Mouse (Mus musculus): Measurements from ENCODE around the gene Smg8. TPM values are rescaled to one million over a fixed set of nuclear protein-coding genes. Genes with fewer than 3 reads are reported as not detected.
"Not testable (repeated sequence)": the region's sequence is repeated elsewhere in the genome, so short reads cannot be mapped to it uniquely, and the experiment has no call there.

The Smg8 gene
- total and polyA plus RNA-seq, 3 experiments: 5.7 to 21.8 (median 20.5) TPM

GRCm38 (mm10) chr11:87056286-87056685 is 30.3 kb downstream of the Smg8 start:
- Histone ChIP-seq H3K36me3 (replicated peaks) (no peaks in the 10 kb centered on the region), H3K9me3 (replicated peaks) (no peaks in the 10 kb centered on the region), H3K27me3 (ENCODE audit: insufficient read depth, low read length) (peaks cover 3% of the 10 kb centered on the region; the same call in 1 of the 2 replicates), H3K4me3 (ENCODE audit: low read depth, low read length) (no peak overlapping the region), H3K4me1 (ENCODE audit: insufficient read depth, low read depth, low read length) (no peaks in the 10 kb centered on the region)
- no peak for TF ChIP-seq CTCF (IDR thresholded peaks at IDR 0.05; ENCODE audit: low read depth, low read length)
- TF ChIP-seq POLR2AphosphoS5 (IDR thresholded peaks at IDR 0.05; ENCODE audit: insufficient replicate concordance, low read depth, low read length): no peak
- no peak for TF ChIP-seq GATA1 (IDR thresholded peaks at IDR 0.05; ENCODE audit: borderline replicate concordance, low read length)
- TF ChIP-seq GATA2 (IDR thresholded peaks at IDR 0.05; ENCODE audit: borderline replicate concordance, low read depth, low read length): no peak
- no peak for TF ChIP-seq TAL1 (conservative IDR thresholded peaks at IDR 0.05; ENCODE audit: low read depth, low read length)
- no peak for DNase-seq (ENCODE audit: low spot score)
- no peak for ATAC-seq (ENCODE audit: extremely low read depth, insufficient number of reproducible peaks, low FRiP score, poor library complexity, severe bottlenecking)

- not testable (repeated sequence) for DNase-seq (ENCODE audit: low spot score)
Observed at GRCm38 (mm10) chr11:87048900-87049299, 37.7 kb downstream of the Smg8 start.

DNA sequence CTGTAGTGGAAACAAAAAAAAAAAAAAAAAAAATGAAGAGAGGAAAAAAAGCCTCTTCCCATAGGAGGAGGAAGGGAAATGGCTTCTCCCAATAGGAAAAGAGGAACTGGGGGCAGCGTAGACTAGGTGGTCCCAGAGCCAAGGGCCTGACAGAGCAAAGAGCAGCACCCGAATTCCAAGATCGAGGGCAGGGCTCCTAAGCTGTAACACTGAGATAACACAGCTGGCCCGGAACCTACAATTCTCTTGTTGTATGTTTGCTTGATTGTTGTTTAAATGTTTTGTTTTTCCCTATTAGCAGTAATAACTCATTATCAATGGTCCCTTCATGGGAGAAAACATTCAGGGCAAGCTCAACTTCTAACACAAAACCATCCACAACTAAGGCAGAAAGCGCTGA is 39.6 kb downstream of the Smg8 start:
- ATAC-seq (ENCODE audit: extremely low read depth, insufficient number of reproducible peaks, low FRiP score, poor library complexity, severe bottlenecking) (no peak), DNase-seq (ENCODE audit: low spot score) (no peak)
- no peak overlapping the region for H3K4me3 ChIP-seq (ENCODE audit: low read depth, low read length)
- no peaks in the 10 kb centered on the region for H3K36me3 ChIP-seq (replicated peaks)
- peaks cover under 1% of the 10 kb centered on the region; the same call in 1 of the 2 replicates for H3K27me3 ChIP-seq (ENCODE audit: insufficient read depth, low read length)
- TF ChIP-seq TAL1 (conservative IDR thresholded peaks at IDR 0.05; ENCODE audit: low read depth, low read length) (peak; percentile 57), GATA1 (IDR thresholded peaks at IDR 0.05; ENCODE audit: borderline replicate concordance, low read length) (no peak), CTCF (IDR thresholded peaks at IDR 0.05; ENCODE audit: low read depth, low read length) (no peak), POLR2AphosphoS5 (IDR thresholded peaks at IDR 0.05; ENCODE audit: insufficient replicate concordance, low read depth, low read length) (no peak), GATA2 (IDR thresholded peaks at IDR 0.05; ENCODE audit: borderline replicate concordance, low read depth, low read length) (no peak)
- H3K4me1 ChIP-seq (ENCODE audit: insufficient read depth, low read depth, low read length): peaks cover 21% of the 10 kb centered on the region
- H3K9me3 ChIP-seq (replicated peaks): no peaks in the 10 kb centered on the region

More at GRCm38 (mm10) chr11:87048900-87049299, 37.7 kb downstream of the Smg8 start:
- not testable (repeated sequence) for ATAC-seq (ENCODE audit: extremely low read depth, insufficient number of reproducible peaks, low FRiP score, poor library complexity, severe bottlenecking); H3K27me3 ChIP-seq (ENCODE audit: insufficient read depth, low read length); H3K9me3 ChIP-seq (replicated peaks); H3K4me3 ChIP-seq (ENCODE audit: low read depth, low read length); H3K36me3 ChIP-seq (replicated peaks)
- H3K4me1 ChIP-seq (ENCODE audit: insufficient read depth, low read depth, low read length): peaks cover 21% of the 10 kb centered on the region

GRCm38 (mm10) chr11:87043052-87043451 is 43.5 kb downstream of the Smg8 start:
- no peaks in the 10 kb centered on the region for H3K36me3 ChIP-seq (replicated peaks)
- peaks cover 19% of the 10 kb centered on the region for H3K4me1 ChIP-seq (ENCODE audit: insufficient read depth, low read depth, low read length)
- TF ChIP-seq CTCF (IDR thresholded peaks at IDR 0.05; ENCODE audit: low read depth, low read length) (no peak), GATA1 (IDR thresholded peaks at IDR 0.05; ENCODE audit: borderline replicate concordance, low read length) (no peak), TAL1 (conservative IDR thresholded peaks at IDR 0.05; ENCODE audit: low read depth, low read length) (no peak), GATA2 (IDR thresholded peaks at IDR 0.05; ENCODE audit: borderline replicate concordance, low read depth, low read length) (no peak), POLR2AphosphoS5 (IDR thresholded peaks at IDR 0.05; ENCODE audit: insufficient replicate concordance, low read depth, low read length) (no peak)
- H3K9me3 ChIP-seq (replicated peaks): no peaks in the 10 kb centered on the region
- no peak overlapping the region for H3K4me3 ChIP-seq (ENCODE audit: low read depth, low read length)
- no peak for ATAC-seq (ENCODE audit: extremely low read depth, insufficient number of reproducible peaks, low FRiP score, poor library complexity, severe bottlenecking)
- no peak for DNase-seq (ENCODE audit: low spot score)
- no peaks in the 10 kb centered on the region for H3K27me3 ChIP-seq (ENCODE audit: insufficient read depth, low read length)

GRCm38 (mm10) chr11:87039307-87039963 is 47.1 kb downstream of the Smg8 start:
- H3K27me3 ChIP-seq (ENCODE audit: insufficient read depth, low read length): no peaks in the 10 kb centered on the region
- H3K4me1 ChIP-seq (ENCODE audit: insufficient read depth, low read depth, low read length): no peaks in the 10 kb centered on the region; the same call in 1 of the 2 replicates
- no peaks in the 10 kb centered on the region for H3K36me3 ChIP-seq (replicated peaks)
- H3K9me3 ChIP-seq (replicated peaks): no peaks in the 10 kb centered on the region
- DNase-seq (ENCODE audit: low spot score) (no peak), ATAC-seq (ENCODE audit: extremely low read depth, insufficient number of reproducible peaks, low FRiP score, poor library complexity, severe bottlenecking) (no peak)
- TF ChIP-seq GATA1 (IDR thresholded peaks at IDR 0.05; ENCODE audit: borderline replicate concordance, low read length): no peak
- no peak for TF ChIP-seq TAL1 (conservative IDR thresholded peaks at IDR 0.05; ENCODE audit: low read depth, low read length)
- no peak for TF ChIP-seq GATA2 (IDR thresholded peaks at IDR 0.05; ENCODE audit: borderline replicate concordance, low read depth, low read length)
- TF ChIP-seq POLR2AphosphoS5 (IDR thresholded peaks at IDR 0.05; ENCODE audit: insufficient replicate concordance, low read depth, low read length): no peak
- no peak for TF ChIP-seq CTCF (IDR thresholded peaks at IDR 0.05; ENCODE audit: low read depth, low read length)
- H3K4me3 ChIP-seq (ENCODE audit: low read depth, low read length): no peak overlapping the region

- H3K9me3 ChIP-seq (replicated peaks): no peaks in the 10 kb centered on the region
- no peaks in the 10 kb centered on the region for H3K27me3 ChIP-seq (ENCODE audit: insufficient read depth, low read length)
- TF ChIP-seq POLR2AphosphoS5 (IDR thresholded peaks at IDR 0.05; ENCODE audit: insufficient replicate concordance, low read depth, low read length) (no peak), CTCF (IDR thresholded peaks at IDR 0.05; ENCODE audit: low read depth, low read length) (0 out of 2 replicates have a peak, but pooled peaks have one; percentile 11), TAL1 (conservative IDR thresholded peaks at IDR 0.05; ENCODE audit: low read depth, low read length) (no peak)
- H3K36me3 ChIP-seq (replicated peaks): no peaks in the 10 kb centered on the region
- no peaks in the 10 kb centered on the region for H3K4me1 ChIP-seq (ENCODE audit: insufficient read depth, low read depth, low read length)
- DNase-seq (ENCODE audit: low spot score): no peak
- no peak overlapping the region for H3K4me3 ChIP-seq (ENCODE audit: low read depth, low read length)
- ATAC-seq (ENCODE audit: extremely low read depth, insufficient number of reproducible peaks, low FRiP score, poor library complexity, severe bottlenecking): no peak
Observed at GRCm38 (mm10) chr11:87036180-87036579, 50.4 kb downstream of the Smg8 start.

Measured in G1E (cell line).